Mouse (Mus musculus): Measurements from ENCODE around the gene Cd9. TPM values are rescaled to one million over a fixed set of nuclear protein-coding genes. Genes with fewer than 3 reads are reported as not detected.

The Cd9 gene
- total RNA-seq, 4 experiments from 2014 or later = 57.4 to 211 (median 129) TPM

GRCm38 (mm10) chr6:125434735-125435518 is 59.7 kb downstream of the Cd9 start:
- no peak for DNase-seq (ENCODE audit: low spot score in 2 of 2)

- DNase-seq (ENCODE audit: low spot score in 2 of 2) = no peak
These were observed 60.7 kb downstream of the Cd9 start for GRCm38 (mm10) chr6:125433704-125434447.

- DNase-seq (ENCODE audit: low spot score in 2 of 2) = no peak
These were observed 61.3 kb downstream of the Cd9 start for GRCm38 (mm10) chr6:125433257-125433656.

- no peak for DNase-seq (ENCODE audit: low spot score in 2 of 2)
These were observed 62.1 kb downstream of the Cd9 start for GRCm38 (mm10) chr6:125432522-125432921.

GRCm38 (mm10) chr6:125430982-125431381 is 63.6 kb downstream of the Cd9 start:
- no peak for DNase-seq (ENCODE audit: low spot score in 2 of 2)

- DNase-seq (ENCODE audit: low spot score in 2 of 2) = no peak
These were observed 64.1 kb downstream of the Cd9 start for GRCm38 (mm10) chr6:125430358-125430958.

- no peak for DNase-seq (ENCODE audit: low spot score in 2 of 2)
These were observed 64.8 kb downstream of the Cd9 start for GRCm38 (mm10) chr6:125429741-125430140.

DNA sequence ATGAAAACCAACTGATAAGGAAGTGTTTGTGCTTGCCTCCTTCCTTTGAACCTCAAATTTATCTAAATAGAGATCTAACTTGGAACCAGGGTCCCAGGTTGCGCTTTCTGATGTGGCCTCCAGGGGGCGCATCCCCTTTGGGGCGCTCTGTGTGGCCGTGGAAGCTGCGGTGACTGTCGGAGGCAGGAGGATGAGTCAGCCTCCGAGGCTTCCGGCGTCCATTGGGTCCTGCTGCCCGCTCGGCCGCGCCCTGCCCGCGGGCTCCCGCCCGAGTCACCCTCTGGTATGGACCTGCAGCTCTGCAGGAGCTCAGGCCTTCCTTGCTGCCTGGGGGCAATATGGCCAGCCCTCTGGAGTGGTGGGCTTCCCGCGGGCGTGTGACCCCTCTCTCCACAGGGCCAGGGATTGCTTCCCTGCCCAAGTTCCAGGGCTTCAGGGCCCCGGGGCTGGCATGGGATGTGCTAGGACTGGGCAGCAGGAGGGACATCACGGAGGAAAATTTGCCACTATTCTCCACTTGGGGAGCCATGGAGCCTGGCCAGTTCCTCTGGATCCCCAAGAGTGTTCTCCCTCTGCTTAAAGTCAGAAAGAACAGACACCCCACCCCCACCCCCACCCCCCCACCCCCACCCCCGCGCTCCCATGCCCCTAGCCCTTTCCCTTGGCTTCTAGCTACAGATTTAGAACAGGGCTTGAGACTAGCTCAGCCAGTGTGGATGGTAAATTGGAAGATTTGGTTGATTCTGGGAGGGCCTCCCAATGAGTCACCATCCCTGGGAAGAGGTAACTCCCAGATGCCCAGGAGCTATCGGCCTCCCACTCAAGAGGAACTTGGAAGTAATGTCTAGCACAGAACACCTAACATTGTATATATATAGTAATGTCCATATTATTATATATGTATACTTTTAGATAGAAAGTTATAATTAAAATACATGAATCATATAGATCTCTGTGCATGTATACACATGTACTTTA is 67.9 kb downstream of the Cd9 start:
- peak; percentile 66 to 85 for DNase-seq (ENCODE audit: low spot score in 2 of 2)

DNA sequence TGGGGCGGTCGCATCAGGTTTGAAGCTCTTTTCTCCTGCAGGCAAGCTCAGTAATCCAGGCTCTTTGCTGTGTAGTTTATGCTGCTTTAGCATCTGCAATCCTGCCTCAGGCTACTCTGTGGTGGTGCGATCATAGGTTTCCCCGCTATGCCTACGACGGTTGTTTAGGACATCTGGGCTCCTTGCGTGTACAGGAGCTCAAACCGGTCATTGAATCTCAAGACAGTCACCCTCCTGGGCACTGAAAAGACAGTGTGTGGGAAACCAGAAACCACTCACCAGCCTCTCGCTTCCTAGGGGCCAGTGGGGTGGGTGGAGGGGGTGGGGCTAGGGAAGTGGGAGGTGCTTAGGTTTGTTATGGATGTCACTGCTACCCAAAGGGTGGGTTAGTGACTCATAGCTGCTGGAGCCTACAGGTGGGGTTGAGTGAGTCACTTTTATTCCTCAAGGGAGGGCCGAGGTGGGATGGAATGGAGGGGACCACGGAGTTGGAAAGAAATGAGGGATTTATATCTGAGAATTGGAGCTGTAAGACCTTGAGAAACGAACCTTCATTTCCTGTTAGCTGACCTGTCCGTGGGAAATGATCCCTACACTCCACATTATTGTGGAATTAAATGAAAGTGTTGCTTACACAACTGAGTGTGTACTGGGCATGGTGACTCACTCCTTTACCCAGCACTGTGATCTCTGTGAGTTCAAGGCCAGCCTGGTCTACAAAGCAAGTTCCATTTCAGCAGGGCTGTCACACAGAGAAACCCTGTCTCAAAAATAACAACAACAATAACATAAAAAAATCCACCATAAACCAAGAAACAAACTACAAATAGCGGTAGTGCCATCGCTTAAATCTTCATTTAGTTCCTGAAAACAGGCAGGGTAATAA is 69.1 kb downstream of the Cd9 start:
- no peak for DNase-seq (ENCODE audit: low spot score in 2 of 2)

DNA sequence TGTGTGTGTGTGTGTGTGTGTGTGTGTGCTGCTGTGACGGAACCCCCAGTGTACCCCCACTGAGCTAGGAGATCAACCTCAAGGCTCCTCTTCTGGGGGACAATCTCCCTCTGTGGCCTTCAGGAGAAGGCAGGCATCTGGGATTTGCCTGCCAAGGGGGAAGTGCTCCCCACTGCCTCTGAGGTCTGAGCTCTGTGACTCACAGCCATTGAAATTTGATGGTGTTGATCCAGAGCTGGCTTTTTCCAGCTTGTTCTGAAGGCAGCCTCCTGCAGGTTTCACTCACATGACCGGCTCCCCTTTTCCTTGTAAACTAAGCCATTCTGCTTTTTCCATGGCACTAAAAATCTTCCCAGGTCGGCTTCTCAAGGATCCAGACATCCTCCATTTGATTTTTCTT is 70.4 kb downstream of the Cd9 start:
- no peak for DNase-seq (ENCODE audit: low spot score in 2 of 2)

DNA sequence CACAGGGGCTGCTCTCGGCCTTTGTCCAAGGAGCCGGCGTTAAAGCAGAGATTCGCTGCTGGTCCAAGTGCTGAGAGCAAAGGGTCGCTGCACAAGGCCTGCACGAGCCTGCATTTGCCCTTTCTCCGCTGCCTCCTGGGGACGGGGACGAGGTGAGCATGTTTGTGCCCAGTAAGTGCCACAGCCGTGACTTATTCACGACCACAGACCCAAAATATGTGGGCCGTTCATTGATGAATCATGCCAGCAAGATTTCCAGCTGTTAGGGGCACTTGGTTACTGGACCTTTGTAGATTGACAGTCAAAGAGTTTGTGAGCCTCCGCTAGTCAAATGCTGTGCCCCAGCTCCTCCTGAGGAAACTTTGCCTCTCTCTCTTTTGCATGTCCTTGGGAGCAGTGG is 71.1 kb downstream of the Cd9 start:
- DNase-seq (ENCODE audit: low spot score in 2 of 2) = no peak

DNA sequence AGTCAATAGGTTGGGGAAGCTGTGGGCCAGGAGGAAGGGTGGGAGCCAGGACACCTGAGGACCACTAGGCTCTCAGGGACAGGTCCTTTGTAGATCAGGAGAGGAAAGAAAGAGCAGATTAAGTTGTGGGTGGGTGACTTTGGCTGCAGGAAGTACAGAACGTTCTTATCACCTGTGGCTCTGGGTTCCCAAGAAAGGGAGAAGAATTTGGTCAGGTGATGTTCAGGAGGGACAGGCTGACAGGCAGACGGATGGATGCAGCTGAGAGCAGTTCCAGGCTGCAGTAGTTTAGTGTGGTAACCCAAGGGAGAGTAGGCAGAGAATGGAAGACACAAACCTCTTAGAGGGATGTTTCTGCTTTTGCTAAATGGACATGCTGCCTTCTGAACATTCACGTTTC is 71.5 kb downstream of the Cd9 start:
- no peak for DNase-seq (ENCODE audit: low spot score in 2 of 2)

DNA sequence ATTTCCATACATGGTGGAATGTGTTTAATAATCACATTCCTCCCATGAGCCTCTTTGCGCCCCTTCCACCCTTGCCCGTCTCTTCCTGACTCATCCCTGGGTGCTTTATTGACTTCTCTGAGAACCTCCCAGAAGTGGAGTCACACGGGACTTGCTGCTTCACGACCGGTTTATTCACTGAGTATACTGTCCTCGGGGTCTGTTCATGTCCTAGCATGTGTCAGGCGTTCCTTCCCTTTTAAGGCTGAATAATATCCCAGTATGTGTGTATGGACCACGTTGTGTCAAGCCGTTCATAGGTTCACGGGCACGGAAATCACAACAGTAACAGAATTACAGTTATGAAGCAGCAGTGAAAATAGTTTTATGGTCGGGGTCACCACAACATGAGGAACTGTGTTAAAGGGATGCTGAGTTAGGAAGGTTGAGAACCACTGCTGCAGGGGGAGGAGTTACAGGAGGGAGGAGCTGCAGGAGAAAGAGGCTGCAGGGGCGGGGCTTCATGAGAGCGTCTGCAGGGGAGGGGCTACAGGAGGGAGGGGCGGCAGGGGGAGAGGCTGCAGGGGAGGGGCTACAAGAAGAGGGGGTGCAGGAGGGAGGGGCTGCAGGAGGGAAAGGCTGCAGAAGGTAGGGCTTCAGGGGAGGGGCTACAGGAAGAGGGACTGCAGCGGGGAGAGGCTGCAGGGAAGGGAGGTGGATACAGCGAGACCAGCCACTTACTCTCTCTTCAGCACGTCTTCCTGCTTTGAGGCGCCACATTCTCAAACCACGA is 72.4 kb downstream of the Cd9 start:
- no peak for DNase-seq (ENCODE audit: low spot score in 2 of 2)

- DNase-seq (ENCODE audit: low spot score in 2 of 2) = no peak
These were observed 74.0 kb downstream of the Cd9 start for GRCm38 (mm10) chr6:125420458-125421063.

- peak; percentile 28 to 70 for DNase-seq (ENCODE audit: low spot score in 2 of 2)
These were observed 75.8 kb downstream of the Cd9 start for GRCm38 (mm10) chr6:125418744-125419143.

GRCm38 (mm10) chr6:125413326-125413725 is 81.3 kb downstream of the Cd9 start:
- DNase-seq (ENCODE audit: low spot score in 2 of 2) = no peak

- no peak for DNase-seq (ENCODE audit: low spot score in 2 of 2)
These were observed 82.9 kb downstream of the Cd9 start for GRCm38 (mm10) chr6:125411661-125412060.

GRCm38 (mm10) chr6:125410995-125411547 is 83.5 kb downstream of the Cd9 start:
- DNase-seq (ENCODE audit: low spot score in 2 of 2) = no peak

DNA sequence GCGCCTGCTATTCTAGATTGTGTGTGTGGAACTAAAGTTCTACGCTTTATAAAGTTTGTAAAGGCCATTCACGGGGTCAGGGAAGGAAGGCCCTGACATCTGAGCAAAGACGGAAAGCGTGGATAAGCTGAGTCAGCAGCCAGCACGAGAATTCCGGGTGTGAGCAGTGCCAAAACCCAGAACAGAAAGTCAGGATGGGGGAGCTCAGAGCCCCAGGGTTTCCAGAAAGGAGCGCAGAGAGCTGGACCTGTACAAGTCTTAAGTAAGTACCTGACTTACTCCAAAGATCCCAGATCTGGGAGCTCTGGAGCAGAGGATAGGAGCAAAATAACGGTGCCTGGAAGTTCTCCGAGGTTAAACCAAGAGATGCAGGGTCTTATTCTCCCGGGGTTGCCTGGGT is 84.0 kb downstream of the Cd9 start:
- no peak for DNase-seq (ENCODE audit: low spot score in 2 of 2)

All from layer of hippocampus, adult 8-10 months (tissue).